Mouse (Mus musculus) neutrophil, adult 83 days (primary cell): Measurements from ENCODE around the gene Mospd3. TPM values are rescaled to one million over a fixed set of nuclear protein-coding genes. Genes with fewer than 3 reads are reported as not detected.

Experiments used
- total RNA-seq, 2 experiments: library from RNA; stranded (reverse); gene quantifications; one replicate each; pipeline ENCODE4 v1.2.4; 2023

The Mospd3 gene
- 10 to 100 TPM; 46.3 to 50.4 TPM for total RNA-seq

DNA sequence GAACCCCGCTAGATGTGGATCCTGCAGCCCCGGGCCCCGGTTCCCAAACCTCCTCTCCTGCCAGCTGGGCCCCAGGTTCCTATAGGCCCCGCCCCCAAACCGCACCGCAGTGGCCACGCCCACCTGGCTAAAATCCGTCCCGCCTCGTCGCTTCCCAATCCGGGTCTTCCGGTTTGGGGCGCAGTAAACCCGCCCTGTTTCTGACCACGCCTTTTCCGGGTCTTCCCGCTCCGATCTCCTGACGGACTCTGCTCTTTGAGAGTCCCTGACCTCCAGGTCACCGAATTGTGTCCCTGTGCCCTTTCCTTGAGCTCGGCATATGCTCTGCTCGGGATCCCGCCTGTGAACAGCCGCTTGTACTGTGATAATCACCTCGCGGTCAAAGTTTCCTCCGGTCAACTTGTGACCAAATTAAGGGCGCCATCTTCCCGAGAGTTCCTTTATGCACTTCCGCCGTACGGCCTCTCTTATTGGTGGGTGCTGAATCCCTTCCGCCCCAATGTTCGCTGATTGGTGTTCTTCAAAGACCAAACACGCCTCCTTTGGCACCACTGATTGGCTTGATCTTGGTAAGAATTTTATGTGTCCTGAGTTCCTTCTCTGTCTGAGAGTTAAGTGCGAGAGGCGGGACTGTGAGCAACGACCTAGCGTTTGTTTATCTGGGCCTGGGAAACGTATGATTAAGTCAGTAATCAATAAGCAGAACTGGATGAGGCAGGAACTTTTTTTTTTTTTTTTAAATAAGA is at the start of gene Mospd3:
Gene Mospd3, minus strand, starts transcription at position 440 of the 746 bp plus-strand sequence.

GRCm38 (mm10) chr5:137645652-137646091 is 44.8 kb upstream of the Mospd3 start, which contains the start of gene Irs3:
Gene Irs3 (minus strand): TSS chr5:137645714.

GRCm38 (mm10) chr5:137641054-137641453 is 40.2 kb upstream of the Mospd3 start, which contains the start of gene Sap25:
Gene Sap25 (plus strand): TSS chr5:137641334.

DNA sequence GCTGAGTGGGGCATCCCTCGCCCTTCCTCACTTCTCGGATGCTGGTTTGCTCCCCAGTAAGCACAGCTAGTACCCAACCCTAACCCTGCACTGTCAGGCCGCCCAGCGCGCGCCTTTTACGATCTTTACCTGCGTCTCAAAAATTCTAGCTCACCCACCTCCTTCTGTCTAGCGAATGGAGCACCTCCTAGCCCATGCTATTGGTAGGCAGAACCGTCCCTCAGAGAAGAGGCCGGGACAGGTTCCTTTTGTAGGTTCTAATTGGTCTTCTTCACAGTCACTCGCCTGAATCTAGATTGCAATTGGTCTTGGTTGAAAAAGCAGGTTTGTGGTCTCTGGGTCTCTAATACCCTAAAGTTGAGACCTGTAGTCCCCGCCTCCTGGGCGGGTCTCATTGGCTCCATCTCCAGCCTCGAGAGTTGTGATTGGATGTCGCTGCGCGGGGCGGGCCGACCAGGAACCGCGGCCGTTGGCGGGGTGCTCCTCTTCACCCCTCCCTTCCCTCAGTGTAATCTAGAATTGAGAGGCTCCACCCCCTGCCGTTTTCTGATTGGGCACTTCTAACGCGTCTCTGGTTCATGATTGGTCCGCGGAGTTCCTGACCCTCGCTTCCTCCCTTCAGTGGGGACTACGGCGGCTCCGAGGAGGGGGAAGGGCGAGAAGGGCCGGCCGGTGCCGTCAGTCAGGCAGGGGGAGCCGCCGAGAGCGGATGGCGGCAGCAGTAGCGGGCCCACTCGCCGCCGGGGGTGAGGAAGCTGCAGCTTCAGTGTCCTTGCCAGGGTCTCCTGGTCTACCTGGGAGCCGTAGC is 27.8 kb upstream of the Mospd3 start, which contains the start of the genes Fbxo24, Lrch4 and Gm20605:
Gene Fbxo24, minus strand, starts transcription at position 505 of the 808 bp plus-strand sequence.
Gene Lrch4, plus strand, starts transcription at position 624 of the 808 bp plus-strand sequence.
Gene Gm20605, plus strand, starts transcription at position 678 of the 808 bp plus-strand sequence.

DNA sequence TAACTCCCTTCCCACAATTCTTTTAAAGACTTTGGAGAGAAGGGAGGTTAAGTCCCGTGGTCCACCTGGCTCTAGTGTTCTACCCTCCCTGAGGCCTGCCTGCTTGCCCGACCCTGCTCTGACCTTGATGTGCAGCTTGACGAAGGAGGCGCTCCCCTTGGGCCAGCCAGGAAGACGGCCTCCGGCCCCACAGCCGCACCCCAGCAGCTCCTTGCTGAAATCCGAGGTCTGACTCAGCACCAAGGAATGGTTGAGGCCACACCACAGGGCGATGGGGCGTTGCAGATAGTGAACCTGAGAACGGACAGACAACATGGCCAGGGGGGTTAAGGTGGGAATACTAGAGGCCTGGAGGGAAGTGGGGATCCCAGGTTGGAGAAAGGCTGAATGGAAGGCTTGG is 12.7 kb upstream of the Mospd3 start, which contains the start of gene Pcolce:
Gene Pcolce, minus strand, starts transcription at position 235 of the 400 bp plus-strand sequence.

DNA sequence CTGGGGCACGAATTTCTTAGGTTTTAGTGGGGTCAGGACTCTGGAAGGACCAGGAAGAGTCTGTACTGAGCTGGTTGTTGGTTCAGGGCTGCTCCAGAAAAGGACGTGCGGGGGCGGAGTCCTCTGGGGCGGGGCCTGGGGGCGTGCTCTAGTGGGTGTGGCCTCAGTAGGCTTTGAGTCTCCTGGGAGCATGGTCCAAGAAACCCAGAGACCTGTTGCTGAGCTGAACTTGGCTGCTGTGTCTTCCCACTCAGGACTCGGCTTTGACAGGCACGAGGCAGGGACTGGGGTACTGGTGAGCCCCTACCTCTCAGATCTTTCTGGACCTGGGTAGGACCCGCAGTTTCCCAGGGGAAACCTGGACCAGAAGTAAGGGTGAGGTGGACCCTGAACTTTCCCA is 31.2 kb downstream of the Mospd3 start, which contains the start of gene Tfr2:
Gene Tfr2, plus strand, starts transcription at position 176 of the 400 bp plus-strand sequence.

DNA sequence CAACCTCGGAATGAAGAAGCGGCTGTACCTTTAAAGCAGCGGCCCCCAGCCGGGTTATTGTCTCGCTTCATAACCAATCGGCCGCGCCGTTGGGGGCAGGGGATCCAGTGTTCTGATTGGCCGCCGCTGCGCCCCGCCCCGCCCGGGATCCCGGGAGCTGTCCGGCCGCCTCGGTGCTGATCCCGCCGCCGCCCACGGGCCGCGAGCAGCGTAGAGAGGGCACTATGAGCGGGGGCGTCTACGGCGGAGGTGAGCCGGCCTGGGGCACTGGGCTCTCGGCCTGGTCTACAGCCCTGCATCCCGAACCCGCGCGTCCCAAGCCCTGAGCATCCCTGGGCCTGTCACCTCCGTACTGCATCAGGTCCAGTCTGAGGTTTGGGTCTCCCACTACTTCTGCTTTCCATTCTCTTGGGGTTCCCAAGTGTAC is 47.4 kb downstream of the Mospd3 start, which contains the start of gene Actl6b:
Gene Actl6b, plus strand, starts transcription at position 107 of the 427 bp plus-strand sequence.

Other genes starting within 250 kb of the Mospd3 start
- under 1 TPM; 0.02 to 0.29 TPM for gene Zan, start 124.0 kb downstream of the Mospd3 start, total RNA-seq
- gene Pop7, start 98.5 kb downstream of the Mospd3 start, total RNA-seq: 10 to 100 TPM; 13.8 to 19.8 TPM
- 10 to 100 TPM; 50.9 to 52.3 TPM for gene Gigyf1, start 82.5 kb downstream of the Mospd3 start, total RNA-seq
- not detected for gene Epo, start 67.8 kb downstream of the Mospd3 start, total RNA-seq
- 100 to 1,000 TPM; 921 to 972 TPM for gene Gnb2, start 67.5 kb downstream of the Mospd3 start, total RNA-seq
- not detected for gene Actl6b, start 47.5 kb downstream of the Mospd3 start, total RNA-seq
- gene Tfr2, start 31.2 kb downstream of the Mospd3 start, total RNA-seq: 10 to 100 TPM in 1 of 2 experiments, 1 to 10 TPM in 1; 7.0 to 11.2 TPM
- gene Pcolce, start 12.7 kb upstream of the Mospd3 start, total RNA-seq: 1 to 10 TPM in 1 of 2 experiments, under 1 TPM in 1; 0.84 to 4.0 TPM
- gene Fbxo24, start 27.9 kb upstream of the Mospd3 start, total RNA-seq: under 1 TPM in 1 of 2 experiments, not detected in 1; 0.26 TPM
- gene Lrch4, start 28.1 kb upstream of the Mospd3 start, total RNA-seq: 100 to 1,000 TPM; 217 to 232 TPM
- gene Gm20605, start 28.1 kb upstream of the Mospd3 start, total RNA-seq: 10 to 100 TPM; 44.5 to 45.7 TPM
- 10 to 100 TPM; 74.3 to 76.8 TPM for gene Sap25, start 40.3 kb upstream of the Mospd3 start, total RNA-seq
- gene Irs3, start 44.7 kb upstream of the Mospd3 start, total RNA-seq: not detected
- 10 to 100 TPM; 27.2 to 29.2 TPM for gene Agfg2, start 83.7 kb upstream of the Mospd3 start, total RNA-seq
- under 1 TPM; 0.83 to 0.93 TPM for gene Nyap1, start 140.5 kb upstream of the Mospd3 start, total RNA-seq
- gene Tsc22d4, start 144.7 kb upstream of the Mospd3 start, total RNA-seq: 100 to 1,000 TPM; 265 to 295 TPM
- gene Ppp1r35, start 177.8 kb upstream of the Mospd3 start, total RNA-seq: 10 to 100 TPM; 26.5 to 32.9 TPM
- gene Mepce, start 186.6 kb upstream of the Mospd3 start, total RNA-seq: 10 to 100 TPM; 29.3 to 33.9 TPM
- gene Zcwpw1, start 186.7 kb upstream of the Mospd3 start, total RNA-seq: 1 to 10 TPM; 3.6 to 4.1 TPM
- gene Pilra, start 235.2 kb upstream of the Mospd3 start, total RNA-seq: 100 to 1,000 TPM; 303 to 320 TPM